Mouse (Mus musculus): ENCODE data around the gene Klhl1.

DNA sequence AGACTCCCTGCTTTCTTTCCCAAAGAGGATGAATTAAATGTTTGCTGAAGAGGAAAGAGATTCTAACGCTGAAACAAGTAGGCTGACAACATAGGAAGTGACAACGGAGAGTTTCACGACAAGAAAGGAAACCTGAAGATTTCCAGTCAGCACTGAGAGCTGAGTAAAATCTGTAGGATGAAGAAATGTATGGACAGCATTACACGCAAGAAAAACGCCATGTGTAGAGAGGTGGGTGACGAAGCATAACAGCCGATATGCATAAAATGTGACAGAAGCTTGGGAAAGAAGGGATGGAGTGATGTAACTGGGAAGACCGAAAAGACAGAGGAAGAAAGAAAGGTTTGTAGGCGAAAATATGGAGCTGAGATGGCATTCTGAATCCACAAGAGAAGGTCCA lies 375.8 kb downstream of the Klhl1 start:
- TF ChIP-seq EP300 (IDR thresholded peaks at IDR 0.05; ENCODE audit: low read depth) (no peak), CTCF (IDR thresholded peaks at IDR 0.05; ENCODE audit: low read depth) (no peak)
